Mouse (Mus musculus) cortical plate, adult 2 months (tissue): ENCODE measurements around the gene Btbd1.
A peak's percentile ranks its signal among the peaks of the same experiment; 100 is the strongest.

Experiments used
- CTCF ChIP-seq: fragments of 200-500 bp; IDR thresholded peaks from 2 replicates; pipeline ENCODE4 v1.5.1; 2011; ENCODE audit warnings: mild to moderate bottlenecking, control low read depth, low read length; ENCODE audit not compliant: insufficient read depth; ENCODE audit errors: extremely low read depth
- POLR2A ChIP-seq: fragments of 200-500 bp; IDR thresholded peaks from 2 replicates; pipeline ENCODE4 v1.6.1; 2011; ENCODE audit warnings: mild to moderate bottlenecking, low read length, control low read depth; ENCODE audit not compliant: insufficient read depth; ENCODE audit errors: extremely low read depth

DNA sequence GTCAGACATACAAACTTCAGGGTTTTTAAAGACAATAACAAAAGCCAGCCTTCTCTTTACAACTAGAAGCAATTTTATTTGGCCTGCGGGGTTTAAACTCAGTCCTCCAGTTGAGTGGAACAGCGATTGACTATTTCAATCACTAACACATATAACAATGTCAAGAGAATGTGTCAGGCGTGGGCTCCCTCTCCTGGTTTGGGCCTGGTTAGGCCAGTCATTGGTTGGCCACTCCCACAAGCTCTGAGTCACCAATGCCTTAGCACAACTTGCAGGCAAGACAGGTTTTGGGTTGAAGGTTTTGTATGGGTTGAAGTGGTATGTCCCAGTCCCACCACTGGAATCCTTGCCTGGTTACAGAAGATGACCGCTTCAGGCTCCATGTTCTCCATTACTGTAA, 85.1 kb downstream of the Btbd1 start:
- TF ChIP-seq POLR2A (no peak), CTCF (0 out of 2 replicates have a peak, but pooled peaks have one; percentile 14)
